Mouse (Mus musculus) embryonic fibroblast, embryonic 13.5 days (primary cell): Measurements from ENCODE around the gene Dnajb2.

Source experiments
- CTCF ChIP-seq: IDR thresholded peaks from 2 replicates; pipeline ENCODE4 v1.5.1; 2011; ENCODE audit warnings: mild to moderate bottlenecking, control low read depth, low read length, moderate library complexity, borderline replicate concordance; ENCODE audit not compliant: insufficient read depth
- POLR2A ChIP-seq: IDR thresholded peaks from 2 replicates; pipeline ENCODE4 v1.6.1; 2011; ENCODE audit warnings: low read depth, mild to moderate bottlenecking, control low read depth, low read length, moderate library complexity

DNA sequence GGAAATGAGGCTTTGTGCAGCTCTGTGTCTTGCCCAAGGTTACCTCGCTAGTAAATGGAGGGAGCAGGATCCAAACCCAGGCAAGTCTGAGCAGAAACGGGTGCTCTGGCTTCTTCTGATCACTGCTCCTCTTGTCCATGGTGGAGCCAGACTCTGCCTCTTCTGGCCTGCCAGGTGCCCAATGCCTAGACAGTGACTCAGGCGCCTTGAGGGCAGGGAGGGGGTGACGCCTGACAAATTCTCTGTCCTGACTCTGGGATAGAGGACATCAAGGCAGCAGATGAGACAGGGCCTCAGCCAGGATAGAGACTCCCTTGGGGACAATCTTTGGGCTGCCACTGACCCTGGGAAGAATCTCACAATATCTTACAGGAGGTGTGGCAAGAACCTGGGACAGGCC, 5.0 kb upstream of the Dnajb2 start:
- no peak for TF ChIP-seq POLR2A
- TF ChIP-seq CTCF: no peak
